Mouse (Mus musculus): ENCODE data around the gene Npepps.

DNA sequence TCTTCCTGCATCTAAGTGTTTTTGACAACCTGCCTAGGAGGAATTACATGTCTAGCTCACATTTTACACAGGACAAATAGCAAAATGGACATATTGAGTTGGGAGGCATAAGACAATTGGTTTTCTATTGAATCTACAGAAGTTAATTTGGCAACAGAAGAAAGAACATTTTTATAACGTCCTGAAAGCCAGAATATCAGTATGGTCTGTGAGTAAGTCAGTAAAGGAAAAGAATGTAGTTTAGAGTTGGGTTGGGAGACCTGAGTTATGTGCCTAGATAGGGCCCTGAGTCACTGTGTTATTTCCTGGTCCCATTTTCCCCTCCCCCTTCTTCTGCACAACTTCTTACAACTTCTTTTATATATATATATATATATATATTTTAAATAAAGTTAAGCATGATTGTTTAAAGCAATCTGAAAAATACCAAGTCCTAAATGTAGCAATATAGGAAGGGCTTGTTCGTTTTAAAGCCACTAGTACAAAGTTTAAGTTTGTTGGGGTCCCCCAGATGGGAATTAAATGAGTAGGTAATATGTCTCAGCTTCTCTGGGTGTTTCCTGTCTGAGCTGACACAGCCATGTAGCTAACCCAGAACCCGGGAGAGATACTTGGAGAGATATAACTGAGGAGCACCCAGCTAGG lies 28.5 kb upstream of the Npepps start:
- TF ChIP-seq CTCF (IDR thresholded peaks at IDR 0.05; ENCODE audit: insufficient read depth, low read depth, low read length) (no peak), POLR2A (IDR thresholded peaks at IDR 0.05; ENCODE audit: insufficient read depth, low read depth, low read length) (no peak)
